Mouse (Mus musculus) limb, embryonic 14.5 days (tissue): ENCODE results near the gene Anxa5. TPM values are rescaled to one million over a fixed set of nuclear protein-coding genes. Genes with fewer than 3 reads are reported as not detected.

Experiments used
- ATAC-seq: fragments of 200-750 bp; cut with Nextera tagmentation; 2 replicates; pipeline ENCODE4 v1.8.0; 2017; ENCODE audit warnings: low read depth, moderate number of reproducible peaks, moderate TSS enrichment; ENCODE audit not compliant: low FRiP score
- DNase-seq: peaks from one replicate; pipeline ENCODE4 v3.0.0-alpha.2; 2015; ENCODE audit warnings: low spot score
- H3K27ac ChIP-seq: fragments of 300-500 bp; sonication (generic); replicated peaks from 2 replicates; pipeline ENCODE4 v1.5.1; 2014; ENCODE audit warnings: low read depth, mild to moderate bottlenecking, low read length, moderate library complexity, mixed read lengths
- H3K27me3 ChIP-seq: fragments of 300-500 bp; sonication (generic); 2 replicates; pipeline ENCODE4 v1.6.1; 2014; ENCODE audit warnings: low read length, mixed read lengths; ENCODE audit not compliant: control insufficient read depth, insufficient read depth
- H3K36me3 ChIP-seq: fragments of 300-500 bp; sonication (generic); 2 replicates; pipeline ENCODE4 v1.6.1; 2014; ENCODE audit warnings: mild to moderate bottlenecking, low read length, moderate library complexity, mixed read lengths; ENCODE audit not compliant: control insufficient read depth, insufficient read depth
- H3K4me1 ChIP-seq: fragments of 300-500 bp; sonication (generic); 2 replicates; pipeline ENCODE4 v1.6.1; 2014; ENCODE audit warnings: antibody characterized with exemption, low read length, mixed read lengths; ENCODE audit not compliant: control insufficient read depth, insufficient read depth
- H3K4me2 ChIP-seq: fragments of 300-500 bp; sonication (generic); replicated peaks from 2 replicates; pipeline ENCODE4 v1.6.1; 2014; ENCODE audit warnings: low read depth, mild to moderate bottlenecking, low read length, moderate library complexity; ENCODE audit not compliant: severe bottlenecking
- H3K4me3 ChIP-seq: fragments of 300-500 bp; sonication (generic); replicated peaks from 2 replicates; pipeline ENCODE4 v1.5.1; 2014; ENCODE audit warnings: low read length
- H3K9ac ChIP-seq: fragments of 300-500 bp; sonication (generic); 2 replicates; pipeline ENCODE4 v1.6.1; 2014; ENCODE audit warnings: mild to moderate bottlenecking, low read depth, low read length, moderate library complexity; ENCODE audit not compliant: severe bottlenecking
- H3K9me3 ChIP-seq: fragments of 300-500 bp; sonication (generic); 2 replicates; pipeline ENCODE4 v1.6.1; 2016; ENCODE audit warnings: low read length; ENCODE audit not compliant: control insufficient read depth
- POLR2A ChIP-seq: fragments of 200-500 bp; IDR thresholded peaks from 2 replicates; pipeline ENCODE4 v1.8.0; 2012; ENCODE audit warnings: inconsistent platforms, mild to moderate bottlenecking, moderate library complexity, borderline replicate concordance; ENCODE audit not compliant: insufficient read depth, insufficient read length; ENCODE audit errors: extremely low read depth
- WGBS: fragments of 180-500 bp; shearing (Covaris S2); extraction: QIAGEN DNeasy Blood & Tissue Kit; methylation state at CpG from one replicate; pipeline ENCODE4 v1.1.7; 2014; 5-methylcytosine and 5-hydroxymethylcytosine counted together
- microRNA-seq: library from miRNA; unstranded; fragments of <30 nt; microRNA quantifications from one replicate; pipeline ENCODE4, GENCODE M21; 2016
- polyA plus RNA-seq, 2 experiments: library from polyadenylated mRNA; depleted of rRNA in 1 of 2; stranded (reverse) in 1 of 2; unstranded in 1 of 2; fragments of >200 nt; fragmentation: Nextera tagmentation in 1 of 2; extraction: Ambion mirVana in 1 of 2; gene quantifications; 2 replicates each; pipeline versions ENCODE4 v1.2.1 to v1.2.3; 2012 to 2014

Gene Anxa5
- polyA plus RNA-seq, 2 experiments, result 348 to 449 TPM

DNA sequence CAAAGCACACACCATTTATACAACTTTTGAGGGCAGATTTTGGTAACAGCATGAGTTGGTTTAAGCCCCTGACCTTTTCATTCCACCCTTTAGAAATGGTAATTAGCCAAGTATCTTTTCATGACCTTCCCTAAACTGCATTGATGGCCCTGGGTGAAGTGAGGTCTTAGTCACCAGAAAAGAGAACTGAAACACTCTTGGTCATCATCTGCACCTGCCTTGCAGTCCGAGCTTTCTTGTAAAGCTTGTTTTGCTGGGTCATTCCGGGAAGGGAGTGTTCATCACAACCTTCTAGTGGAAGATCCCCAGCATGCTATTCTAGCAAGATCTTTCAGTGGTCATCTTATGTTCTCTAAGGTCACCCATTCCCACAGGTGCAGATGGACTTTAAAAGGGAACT lies 73.8 kb downstream of the Anxa5 start:
- ATAC-seq (no peak), DNase-seq (no peak)
- Histone ChIP-seq H3K4me3 (no peak overlapping the region), H3K9ac (no peak overlapping the region), H3K9me3 (no peaks in the 10 kb centered on the region), H3K4me1 (no peaks in the 10 kb centered on the region; the same call in 1 of the 2 replicates), H3K27me3 (no peaks in the 10 kb centered on the region), H3K4me2 (no peak overlapping the region), H3K27ac (no peak overlapping the region), H3K36me3 (no peaks in the 10 kb centered on the region)
- no peak for TF ChIP-seq POLR2A
- 74% methylated on average over 2 of the region's 2 CpGs for WGBS

DNA sequence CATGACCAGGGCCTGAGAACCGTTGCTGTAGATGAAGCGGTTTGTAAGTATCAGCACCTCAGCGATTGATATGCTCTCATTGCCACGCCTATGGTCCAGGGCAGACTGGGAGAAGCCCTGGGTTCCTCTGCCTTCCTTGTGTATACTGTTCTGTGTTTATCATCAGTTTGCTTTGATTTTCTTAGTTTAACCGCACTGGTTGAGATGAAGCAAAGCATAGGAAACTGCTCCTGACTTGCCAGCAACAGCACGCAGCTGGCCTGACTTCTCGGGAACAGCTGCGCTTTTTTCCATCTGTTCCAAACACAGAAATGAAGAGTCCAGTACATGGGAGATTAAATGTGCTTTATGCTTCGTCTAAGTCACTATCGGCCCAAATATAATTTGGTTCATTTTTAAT lies 75.0 kb downstream of the Anxa5 start:
- H3K9ac ChIP-seq, result no peak overlapping the region
- H3K27me3 ChIP-seq, result no peaks in the 10 kb centered on the region
- no peaks in the 10 kb centered on the region for H3K36me3 ChIP-seq
- no peak overlapping the region for H3K27ac ChIP-seq
- H3K4me2 ChIP-seq, result no peak overlapping the region
- H3K9me3 ChIP-seq, result no peaks in the 10 kb centered on the region
- H3K4me3 ChIP-seq, result no peak overlapping the region
- H3K4me1 ChIP-seq, result no peaks in the 10 kb centered on the region; the same call in 1 of the 2 replicates
- DNase-seq (peak; percentile 37), ATAC-seq (peak; percentile 50)
- no peak for TF ChIP-seq POLR2A
- WGBS, result 58% methylated on average over 10 of the region's 10 CpGs

Small RNAs within 50 kb of the gene (microRNA-seq; reads per million reads assigned to microRNA genes)
- gene Mir7009, result not detected

Other genes starting within 250 kb of the Anxa5 start
- 2.0 and 2.3 TPM in 2 replicates for gene 1810062G17Rik, start within 50 bp of the Anxa5 start, polyA plus RNA-seq (2012; rRNA removed)
- 2.0 and 2.3 TPM in 2 replicates for gene 1810062G17Rik, start within 50 bp of the Anxa5 start, polyA plus RNA-seq (2014; fragmentation: Nextera tagmentation; extraction: Ambion mirVana)
- 0.05 and 0.10 TPM in 2 replicates for gene Gm11549, start 45.9 kb upstream of the Anxa5 start, polyA plus RNA-seq (2012; rRNA removed)
- 0.11 TPM in 1 of 2 replicates, not detected in the other for gene Gm11549, start 45.9 kb upstream of the Anxa5 start, polyA plus RNA-seq (2014; fragmentation: Nextera tagmentation; extraction: Ambion mirVana)
- gene Exosc9, start 76.7 kb upstream of the Anxa5 start, polyA plus RNA-seq (2012; rRNA removed), result 29.0 and 34.8 TPM in 2 replicates
- gene Exosc9, start 76.7 kb upstream of the Anxa5 start, polyA plus RNA-seq (2014; fragmentation: Nextera tagmentation; extraction: Ambion mirVana), result 54.5 and 55.0 TPM in 2 replicates
- 106 and 112 TPM in 2 replicates for gene Ccna2, start 96.3 kb upstream of the Anxa5 start, polyA plus RNA-seq (2012; rRNA removed)
- gene Ccna2, start 96.3 kb upstream of the Anxa5 start, polyA plus RNA-seq (2014; fragmentation: Nextera tagmentation; extraction: Ambion mirVana), result 156 and 170 TPM in 2 replicates
- 10.1 and 14.0 TPM in 2 replicates for gene Bbs7, start 137.6 kb upstream of the Anxa5 start, polyA plus RNA-seq (2012; rRNA removed)
- gene Bbs7, start 137.6 kb upstream of the Anxa5 start, polyA plus RNA-seq (2014; fragmentation: Nextera tagmentation; extraction: Ambion mirVana), result 11.6 and 12.2 TPM in 2 replicates
- gene Trpc3, start 214.3 kb upstream of the Anxa5 start, polyA plus RNA-seq (2012; rRNA removed), result 5.7 and 6.0 TPM in 2 replicates
- 3.5 and 3.9 TPM in 2 replicates for gene Trpc3, start 214.3 kb upstream of the Anxa5 start, polyA plus RNA-seq (2014; fragmentation: Nextera tagmentation; extraction: Ambion mirVana)